Mouse (Mus musculus): ENCODE measurements around the gene Zfp668.
A peak's percentile ranks its signal among the peaks of the same experiment; 100 is the strongest.
"Not testable (repeated sequence)": the region's sequence is repeated elsewhere in the genome, so short reads cannot be mapped to it uniquely, and the experiment has no call there.

Zfp668 gene

GRCm38 (mm10) chr7:127840031-127840430 lies 36.6 kb downstream of the Zfp668 start:
- not testable (repeated sequence) for DNase-seq

DNA sequence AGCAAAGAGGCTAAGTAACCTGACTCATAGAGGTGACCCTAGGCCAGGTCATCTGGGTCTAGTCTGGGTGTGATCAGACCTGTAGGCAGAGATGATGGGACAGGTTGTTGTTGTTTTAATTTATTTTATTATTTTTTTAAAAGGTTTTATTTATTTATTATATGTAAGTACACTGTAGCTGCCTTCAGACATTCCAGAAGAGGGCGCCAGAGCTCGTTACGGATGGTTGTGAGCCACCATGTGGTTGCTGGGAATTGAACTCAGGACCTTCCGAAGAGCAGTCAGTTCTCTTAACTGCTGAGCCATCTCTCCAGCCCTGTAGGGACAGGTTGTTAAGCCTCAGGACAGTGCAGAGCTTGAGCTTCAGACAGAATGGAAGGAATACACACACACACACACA lies 38.8 kb downstream of the Zfp668 start:
- DNase-seq = not testable (repeated sequence)

DNA sequence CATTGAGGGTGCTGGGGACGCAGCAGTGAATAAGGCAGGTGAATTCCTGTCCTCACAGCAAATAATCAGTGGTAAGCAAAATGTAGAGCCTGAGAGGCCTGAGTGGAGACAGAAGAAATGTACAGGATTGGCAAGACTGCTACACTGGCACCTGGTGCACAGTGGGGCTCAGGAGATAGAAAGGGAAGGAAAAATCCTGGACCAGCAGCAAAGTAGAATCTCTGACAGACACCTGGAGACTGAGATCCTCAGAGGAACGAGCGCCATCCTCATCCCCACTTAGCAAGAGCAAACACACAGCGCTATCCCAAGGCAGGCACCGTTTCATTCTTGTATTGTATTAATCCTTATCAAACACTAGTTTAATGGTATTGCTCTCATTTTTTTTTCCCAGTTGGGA lies 39.2 kb downstream of the Zfp668 start:
- DNase-seq = no peak

DNA sequence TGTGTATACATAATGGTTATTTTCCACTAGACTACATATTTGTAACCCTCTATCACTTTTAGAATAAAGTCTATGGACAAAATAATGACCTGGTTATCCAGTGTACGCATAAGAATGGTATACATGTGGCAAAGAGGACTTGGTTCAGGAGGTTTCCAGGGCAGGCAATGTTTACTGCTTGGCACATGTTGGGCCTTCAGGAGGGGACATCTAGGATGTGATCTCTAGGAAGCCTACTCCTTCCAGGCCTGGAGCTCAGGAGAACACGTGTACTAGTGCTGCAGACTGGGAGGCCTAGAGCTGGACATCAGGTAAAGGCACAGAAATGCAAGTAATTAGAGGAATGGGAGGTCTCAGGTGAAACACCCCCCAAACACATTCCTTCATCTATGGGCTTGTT lies 41.1 kb downstream of the Zfp668 start:
- no peak for DNase-seq

GRCm38 (mm10) chr7:127824176-127824871 lies 52.3 kb downstream of the Zfp668 start, which contains the start of the genes Stx4a and Stx1b:
Gene Stx4a, plus strand, starts transcription at chr7:127824294.
Gene Stx1b, minus strand, starts transcription at chr7:127824549.
- peak; percentile 75 for DNase-seq

- peak; percentile 65 for DNase-seq
These were observed 53.1 kb downstream of the Zfp668 start for GRCm38 (mm10) chr7:127823236-127824171.

GRCm38 (mm10) chr7:127822494-127822893 lies 54.1 kb downstream of the Zfp668 start:
- DNase-seq = peak; percentile 27

GRCm38 (mm10) chr7:127820836-127821509 lies 55.7 kb downstream of the Zfp668 start:
- no peak for DNase-seq

DNA sequence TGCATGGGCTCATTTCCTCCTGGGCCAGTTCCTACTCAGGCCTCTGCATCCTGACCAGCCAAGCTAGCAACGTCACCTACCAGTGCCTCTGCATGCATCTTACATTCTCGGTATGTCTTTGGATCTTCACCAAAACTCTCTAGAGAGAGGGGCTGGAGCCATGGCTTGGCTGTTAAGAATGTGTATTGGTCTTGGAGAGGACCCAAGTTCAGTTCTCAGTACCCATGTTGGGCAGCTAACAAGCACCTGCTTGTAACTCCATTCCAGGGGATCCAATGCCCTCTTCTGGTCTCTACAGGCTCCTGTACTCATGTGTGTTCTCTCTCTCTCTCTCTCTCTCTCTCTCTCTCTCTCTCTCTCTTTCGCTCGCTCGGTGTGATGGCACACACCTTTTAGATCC lies 58.9 kb downstream of the Zfp668 start:
- no peak for DNase-seq

DNA sequence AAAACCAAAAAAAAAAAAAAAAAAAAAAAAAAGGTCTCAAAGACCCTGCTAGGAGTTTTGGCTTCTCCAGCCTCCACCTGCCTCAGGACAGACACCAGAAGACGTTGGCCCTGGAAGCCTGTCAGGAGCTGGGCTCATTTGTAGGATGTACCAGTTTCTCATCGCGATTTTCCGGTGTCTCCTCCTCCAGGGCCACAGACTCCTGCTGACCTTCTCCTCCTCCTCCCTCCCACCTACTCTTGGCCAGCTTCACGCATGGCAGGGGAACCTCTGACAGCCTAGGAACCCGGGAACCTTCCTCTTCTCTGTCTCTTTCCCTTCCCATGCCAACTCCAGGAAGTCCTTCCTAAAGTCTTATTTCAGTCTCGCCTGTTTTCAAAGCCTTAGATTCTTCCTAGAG lies 59.6 kb downstream of the Zfp668 start:
- DNase-seq = no peak

GRCm38 (mm10) chr7:127815954-127816821 lies 60.4 kb downstream of the Zfp668 start:
- no peak for DNase-seq

DNA sequence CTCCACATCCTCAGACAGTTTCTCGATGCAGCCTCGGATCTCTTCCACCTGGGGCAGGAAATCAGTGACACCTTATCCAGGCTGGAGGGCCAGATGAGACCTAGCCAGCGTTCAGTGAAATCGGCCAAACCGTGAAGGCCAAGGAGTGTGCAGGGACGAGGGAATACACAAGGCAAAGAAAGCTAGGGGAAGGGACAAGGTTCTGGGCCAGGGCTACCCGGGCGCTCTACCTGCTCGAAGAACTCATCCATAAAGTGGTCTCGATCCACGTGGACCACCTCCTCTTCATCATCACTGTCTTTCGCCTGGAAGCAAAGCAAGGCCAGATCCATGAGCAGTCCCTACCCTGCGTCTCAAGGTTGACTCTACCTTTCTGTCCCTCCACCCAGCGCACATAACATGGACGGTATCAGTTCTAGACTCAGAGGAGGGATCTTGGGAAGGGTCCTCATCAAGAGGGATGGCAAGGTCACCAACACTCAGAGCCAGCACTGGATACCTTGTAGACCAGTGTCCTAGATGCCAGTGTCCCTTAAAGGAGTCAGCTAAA lies 61.4 kb downstream of the Zfp668 start:
- DNase-seq = no peak

GRCm38 (mm10) chr7:127814241-127814921 lies 62.2 kb downstream of the Zfp668 start:
- DNase-seq = peak; percentile 96

DNA sequence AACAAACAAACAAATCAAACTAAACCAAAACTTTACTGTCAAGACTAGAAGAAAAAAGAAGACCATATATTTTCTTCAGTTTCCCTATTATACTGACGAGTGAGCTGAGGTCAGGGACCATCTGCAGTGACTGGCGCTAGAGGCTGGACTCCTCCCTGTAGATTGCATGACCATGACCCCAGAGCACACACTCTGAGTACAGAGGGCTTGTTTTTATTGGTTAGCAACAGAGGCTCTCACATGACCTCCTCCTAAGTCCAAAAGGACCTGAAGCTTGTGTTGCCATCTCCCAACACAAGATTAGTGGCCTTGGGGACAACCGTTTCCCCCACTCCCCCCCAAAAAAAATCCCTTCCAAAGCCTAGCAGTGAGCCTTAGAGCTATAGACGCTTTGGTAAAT lies 62.8 kb downstream of the Zfp668 start:
- no peak for DNase-seq
